Mouse (Mus musculus) c-Kit-positive CD71-positive TER-119-negative erythroid progenitor cells, embryonic 14.5 days (primary cell): ENCODE results near the gene Mfsd4b1.

ENCODE experiments used
- DNase-seq: peaks from one replicate; pipeline ENCODE4 v3.0.0-alpha.2; 2013; ENCODE audit warnings: low read depth

The Mfsd4b1 gene

DNA sequence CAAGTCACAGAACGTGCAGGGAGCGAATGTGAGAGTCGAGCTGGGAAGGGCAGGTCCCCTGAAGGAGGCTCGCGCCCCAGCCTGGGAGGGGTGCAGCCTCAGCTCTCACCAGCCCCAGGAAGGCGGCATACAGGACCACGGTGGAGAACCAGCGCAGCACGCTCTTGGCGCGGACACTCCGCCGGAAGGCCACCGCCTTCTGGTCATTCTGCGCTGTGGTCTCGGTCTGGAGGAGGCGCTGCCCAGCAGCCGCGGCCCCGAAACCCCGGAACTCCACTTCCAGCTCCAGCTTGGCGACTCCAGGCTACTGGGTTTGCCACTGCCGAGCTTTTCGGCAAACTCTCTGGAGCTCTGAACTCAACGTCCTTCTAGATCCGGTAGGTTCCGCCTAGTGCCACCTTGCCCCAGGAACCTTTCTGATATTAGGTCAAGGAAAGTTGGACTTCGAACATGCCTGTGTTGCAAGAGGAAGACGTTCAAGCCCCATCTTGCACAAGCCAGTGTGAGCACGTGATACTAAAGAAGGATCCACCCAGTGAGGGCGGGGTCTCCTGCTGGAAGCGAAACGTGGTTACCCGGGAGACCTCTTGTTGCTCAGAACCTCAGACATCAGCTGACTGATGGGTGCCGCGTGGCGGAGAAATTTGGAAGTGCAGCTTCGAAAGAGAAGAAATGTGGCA is 65.2 kb downstream of the Mfsd4b1 start, which contains the start of gene Mfsd4b3:
TSS of gene Mfsd4b3 (minus strand) at position 393 of the 680 bp plus-strand sequence.
- peak; percentile 96 for DNase-seq

DNA sequence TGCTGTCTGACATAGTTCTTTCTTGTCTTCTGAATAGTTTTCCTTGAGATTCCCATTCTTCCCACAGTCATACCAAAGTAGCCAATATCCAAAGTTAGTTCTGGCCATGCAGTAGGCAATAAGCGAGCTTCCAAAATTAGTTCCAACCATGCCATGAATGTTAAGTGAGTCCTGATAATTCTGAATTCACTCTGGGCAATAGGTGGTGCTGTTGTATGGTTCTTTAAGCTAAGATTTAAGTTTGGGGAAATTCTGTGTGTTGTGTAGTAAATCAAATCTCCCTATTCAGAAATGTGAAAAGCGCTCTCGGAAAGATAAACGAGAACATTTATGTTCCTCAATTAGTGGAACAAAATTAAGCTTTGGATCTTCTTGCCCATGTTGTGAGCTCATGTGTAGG is 66.8 kb downstream of the Mfsd4b1 start:
- no peak for DNase-seq

DNA sequence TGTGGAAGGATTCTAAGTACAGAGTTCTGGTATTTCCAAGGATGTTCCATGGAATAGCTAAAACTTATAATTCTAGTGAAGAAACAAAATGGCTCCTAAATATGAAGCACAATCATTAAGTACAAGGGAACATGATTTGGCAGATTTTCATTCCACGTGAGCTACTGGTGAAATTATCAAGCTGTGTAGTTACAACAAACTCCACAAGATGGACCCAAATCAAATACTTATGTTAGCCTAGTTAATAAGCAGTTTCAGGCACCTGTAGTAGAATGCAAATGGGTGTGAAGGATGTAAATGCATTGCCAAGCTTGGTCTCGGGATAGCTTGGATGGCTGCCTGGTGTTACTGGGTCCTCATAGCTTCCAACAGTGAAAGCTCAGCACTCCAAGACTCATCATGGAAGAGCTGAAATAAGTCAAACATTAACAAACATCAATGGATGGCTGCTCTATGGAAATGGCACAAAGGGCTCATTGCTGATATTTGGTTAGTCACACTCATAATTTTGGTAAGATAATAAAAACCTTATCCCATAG is 68.7 kb downstream of the Mfsd4b1 start:
- no peak for DNase-seq

DNA sequence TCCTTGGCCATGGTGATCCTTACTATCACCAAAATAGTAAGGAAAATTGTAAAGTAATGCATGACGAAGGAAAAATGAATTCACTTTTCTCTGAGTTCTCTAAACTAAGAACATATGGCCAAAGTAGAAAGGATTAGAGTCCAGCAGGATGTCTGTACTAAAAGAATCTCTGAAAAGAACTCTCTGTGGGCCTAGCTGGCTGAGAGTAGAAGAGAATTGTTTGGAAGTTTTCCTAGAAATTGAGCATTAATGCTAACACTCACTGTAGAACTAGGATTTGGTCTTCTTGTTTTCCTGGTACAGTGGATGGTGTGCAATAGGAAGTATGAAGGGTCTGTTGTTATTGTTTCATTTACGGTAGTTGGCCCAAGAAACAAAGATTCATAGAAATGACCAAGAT is 69.9 kb downstream of the Mfsd4b1 start:
- no peak for DNase-seq
